ENCODE assay signal across 8 mouse cellular contexts in genomic region chr4:54947056-54947990, GRCm38 (mm10). TPM values are rescaled to one million over a fixed set of nuclear protein-coding genes. Genes with fewer than 3 reads are reported as not detected.
DNase-seq lines count a peak whose midpoint lies in the region; ATAC-seq and TF ChIP-seq lines count a peak whose summit lies in the region.

No protein-coding gene starts in this region.

- peaks cover 25% of the 10 kb centered on the region for H3K4me1 ChIP-seq in heart, embryonic 13.5 days

- ATAC-seq in heart, embryonic 13.5 days (ENCODE audit: extremely low read depth, insufficient number of reproducible peaks, low FRiP score, low TSS enrichment) = no peak

- H3K27me3 ChIP-seq in C2C12 (ENCODE audit: control insufficient read depth, insufficient read depth, insufficient read length) = no peaks in the 10 kb centered on the region
- no peaks in the 10 kb centered on the region for H3K27me3 ChIP-seq in heart, embryonic 13.5 days (replicated peaks)

- H3K36me3 ChIP-seq in C2C12 (ENCODE audit: control insufficient read depth, insufficient read depth) = no peaks in the 10 kb centered on the region
- no peaks in the 10 kb centered on the region for H3K36me3 ChIP-seq in heart, embryonic 13.5 days

- under 1% methylated on average over 31 of the region's 35 CpGs for WGBS in heart, embryonic 13.5 days

- no peak for TF ChIP-seq CTCF in C2C12 (IDR thresholded peaks at IDR 0.05; ENCODE audit: control insufficient read depth, insufficient read depth, insufficient read length)

- peak overlapping the region; percentile 92 for H3ac ChIP-seq in C2C12 (ENCODE audit: control insufficient read depth, insufficient read length, low read depth)

- H3K9ac ChIP-seq in heart, embryonic 13.5 days = peak overlapping the region; percentile 95

- H3K4me2 ChIP-seq in heart, embryonic 13.5 days = peak overlapping the region; percentile 80

- peak overlapping the region; percentile 66 for H3K4me3 ChIP-seq in C2C12 (ENCODE audit: insufficient read depth, poor library complexity, severe bottlenecking)
- H3K4me3 ChIP-seq in heart, embryonic 13.5 days = peak overlapping the region; percentile 86

- H3K9me3 ChIP-seq in heart, embryonic 13.5 days = no peaks in the 10 kb centered on the region

- peak; percentile 80 for DNase-seq in 3134 (ENCODE audit: extremely low read depth, insufficient read length, low spot score)
- DNase-seq in cerebellum, postnatal 36 days = peak; percentile 20 to 34
- DNase-seq in kidney, postnatal 10 days = peak; percentile 67
- DNase-seq in mesoderm, embryonic 11.5 days (ENCODE audit: low read depth, low spot score) = peak; percentile 86
- DNase-seq in telencephalon, adult 2 months (ENCODE audit: low read depth, low spot score) = peak; percentile 49
- DNase-seq in thymus, adult 18-20 months = no peak

- H3K79me3 ChIP-seq in C2C12 (ENCODE audit: low read depth) = peaks cover 41% of the 10 kb centered on the region

- H3K27ac ChIP-seq in heart, embryonic 13.5 days (replicated peaks) = peak overlapping the region; percentile 93

- peaks cover 57% of the 10 kb centered on the region for H3K79me2 ChIP-seq in C2C12 (ENCODE audit: control insufficient read depth, insufficient read depth)

TF ChIP-seq in C2C12, 6 proteins besides CTCF, POLR2A, EP300 and RAD21:
- no peak for TF ChIP-seq MYOG (IDR thresholded peaks at IDR 0.05; ENCODE audit: control insufficient read depth, extremely low read depth, insufficient read length)
- no peak for TF ChIP-seq CEBPB (IDR thresholded peaks at IDR 0.05; ENCODE audit: low read depth)
- TF ChIP-seq MAX (IDR thresholded peaks at IDR 0.05) = peak; percentile 82
- TF ChIP-seq MYOD1 (IDR thresholded peaks at IDR 0.05; ENCODE audit: control insufficient read depth, insufficient read length, low read depth) = no peak
- TF ChIP-seq USF1 (IDR thresholded peaks at IDR 0.05; ENCODE audit: low read depth) = peak; percentile 78
- TF ChIP-seq FOSL1 (IDR thresholded peaks at IDR 0.05; ENCODE audit: insufficient read depth, low read length, poor library complexity, severe bottlenecking) = no peak

RNA-seq across cellular contexts. Expression of gene Zfp462, which starts 2.5 kb away (rescaled TPM):
- polyA plus RNA-seq in C2C12 (2012; fragmentation: generic; extraction: Trizol) = 6.3 TPM
- 3.1 TPM in 2 replicates for polyA plus RNA-seq in heart, embryonic 13.5 days (2015; fragmentation: Nextera tagmentation; extraction: Ambion mirVana)

Comparison
In these comparisons a context has a peak if more than half of its experiments do, and no peak if none do; other contexts are left out.
1. DNase-seq: peak in 3134 (single experiment), cerebellum, postnatal 36 days (2 of 2), kidney, postnatal 10 days (single experiment), mesoderm, embryonic 11.5 days (single experiment) and telencephalon, adult 2 months (single experiment); none in thymus, adult 18-20 months (0 of 2).